12 mouse cellular contexts compared by ENCODE assay signal in the genomic region with DNA sequence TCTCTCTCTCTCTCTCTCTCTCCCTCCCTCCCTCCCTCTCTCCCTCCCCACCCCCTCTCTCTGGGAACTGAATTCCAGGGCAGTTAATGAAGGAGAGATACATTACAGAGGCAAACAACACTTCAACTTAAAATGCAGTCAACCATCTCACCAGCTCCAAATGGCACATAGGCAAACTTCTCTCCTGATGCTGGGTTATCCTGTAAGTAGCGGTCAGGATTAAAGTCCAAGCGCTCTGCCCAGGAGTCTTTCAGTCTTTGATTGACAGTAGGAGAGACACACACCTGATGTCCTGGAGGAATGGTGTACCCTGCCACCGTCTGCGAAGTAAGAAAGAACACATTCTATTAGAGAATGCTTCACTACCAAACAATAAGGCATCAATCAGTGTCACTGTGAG.
"Had no signal": no experiment of that assay in that cellular context is flagged by ENCODE, and none has a peak within 500 bp of the region (broad histone marks: within the 10 kb centered on the region; RNA-seq: fewer than 3 reads in every experiment).

No protein-coding gene starts in this region.

- H3K4me2 ChIP-seq: intestine, embryonic 15.5 days; limb, embryonic 15.5 days; midbrain, embryonic 13.5 days; neural tube, embryonic 12.5 days had no signal

- H3K27ac ChIP-seq: intestine, embryonic 15.5 days; limb, embryonic 15.5 days; liver, embryonic 14.5 days; midbrain, embryonic 13.5 days; neural tube, embryonic 12.5 days had no signal

- H3K9me3 ChIP-seq: intestine, embryonic 15.5 days; limb, embryonic 15.5 days; midbrain, embryonic 13.5 days; neural tube, embryonic 12.5 days had no signal

- ATAC-seq: midbrain, embryonic 13.5 days had no signal

- DNase-seq: lung, adult 18-20 months; retina, postnatal 1 day; right cerebral cortex, postnatal 4 days; spleen, adult 18-20 months; thymus, adult 18-20 months; thymus, postnatal 14 days had no signal

- H3K4me3 ChIP-seq: intestine, embryonic 15.5 days; limb, embryonic 15.5 days; midbrain, embryonic 13.5 days; myocyte; neural tube, embryonic 12.5 days had no signal

- H3K4me1 ChIP-seq: intestine, embryonic 15.5 days; limb, embryonic 15.5 days; neural tube, embryonic 12.5 days had no signal

- H3K9ac ChIP-seq: intestine, embryonic 15.5 days; limb, embryonic 15.5 days; liver, embryonic 14.5 days; midbrain, embryonic 13.5 days; neural tube, embryonic 12.5 days had no signal

- H3K27me3 ChIP-seq: intestine, embryonic 15.5 days; limb, embryonic 15.5 days; midbrain, embryonic 13.5 days; neural tube, embryonic 12.5 days had no signal
